Comparison of ENCODE assay signal across 13 mouse cellular contexts in the genomic region with DNA sequence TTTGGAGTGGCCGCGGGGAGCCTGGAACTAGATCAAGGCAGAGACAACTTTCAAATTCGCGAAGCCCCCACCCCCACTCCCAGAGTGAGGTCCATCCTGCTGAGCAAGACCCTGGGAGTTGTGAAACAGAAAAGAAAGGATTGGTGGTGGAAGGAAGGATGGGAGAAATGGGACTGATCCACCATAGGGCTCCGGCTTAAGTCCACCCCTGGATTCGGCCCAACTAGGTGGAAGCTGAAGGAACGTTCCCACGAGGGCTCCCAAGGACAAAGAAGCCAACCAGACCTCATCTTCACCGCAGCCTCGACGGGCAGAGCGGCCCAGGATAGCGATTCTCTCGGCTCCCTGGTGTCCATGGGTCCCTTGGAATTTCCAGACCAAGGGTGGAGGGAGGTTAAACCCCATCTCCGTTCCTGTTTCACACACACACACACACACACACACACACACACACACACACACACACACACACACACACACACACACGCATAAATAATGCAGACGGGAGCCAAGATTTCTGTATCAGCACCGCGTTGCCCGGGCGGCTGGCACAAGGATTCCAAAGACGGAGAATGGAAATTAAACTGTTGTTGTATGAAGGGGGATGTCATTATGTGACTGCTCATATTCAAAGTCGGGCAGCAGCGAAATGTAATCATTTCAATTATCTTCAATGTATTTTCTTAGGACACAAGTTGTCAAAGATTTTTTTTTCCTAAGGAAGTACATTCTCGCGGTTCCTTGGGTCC. TPM values are rescaled to one million over a fixed set of nuclear protein-coding genes. Genes with fewer than 3 reads are reported as not detected.
A peak's percentile ranks its signal among the peaks of the same experiment; 100 is the strongest.
DNase-seq lines count a peak whose midpoint lies in the region; ATAC-seq lines count a peak whose summit lies in the region.
"Had no signal": no experiment of that assay in that cellular context is flagged by ENCODE, and none has a peak within 500 bp of the region (broad histone marks: within the 10 kb centered on the region; RNA-seq: fewer than 3 reads in every experiment).

No protein-coding gene starts in this region.

- DNase-seq in heart, adult 11 months, result peak; percentile 61
- no peak for DNase-seq in heart, postnatal 10 days
- DNase-seq in embryo, embryonic 10 days (ENCODE audit: low spot score), result peak; percentile 47
- DNase-seq in forelimb bud, embryonic 11.5 days (ENCODE audit: low read depth, low spot score), result peak; percentile 14
- no peak for DNase-seq in lung, postnatal 36 days
- DNase-seq: B cell, adult 2 months; gastrocnemius, postnatal 25 days; kidney, postnatal 10 days had no signal

- WGBS in midbrain, embryonic 13.5 days, result under 1% methylated on average over 26 of the region's 26 CpGs
- WGBS in intestine, embryonic 15.5 days, result 3% methylated on average over 25 of the region's 26 CpGs

- intact Hi-C loops in heart, postnatal 10 days (cut with DNase I), result no loop called here

- ATAC-seq in midbrain, embryonic 13.5 days, result peak; percentile 21; the same call in 1 of the 2 replicates
- no peak for ATAC-seq in intestine, embryonic 15.5 days
- no peak for ATAC-seq in CD4-positive, CD25-positive, alpha-beta regulatory T cell, adult 4 months

- H3K27ac ChIP-seq in midbrain, embryonic 13.5 days, result no peak overlapping the region
- no peak overlapping the region for H3K27ac ChIP-seq in intestine, embryonic 15.5 days
- H3K27ac ChIP-seq: liver, embryonic 15.5 days; stomach, embryonic 15.5 days had no signal

- H3K36me3 ChIP-seq in midbrain, embryonic 13.5 days, result no peaks in the 10 kb centered on the region
- no peaks in the 10 kb centered on the region for H3K36me3 ChIP-seq in intestine, embryonic 15.5 days
- H3K36me3 ChIP-seq: liver, embryonic 15.5 days; stomach, embryonic 15.5 days had no signal

- peak overlapping the region; percentile 30 for H3K4me2 ChIP-seq in midbrain, embryonic 13.5 days (replicated peaks)
- H3K4me2 ChIP-seq in intestine, embryonic 15.5 days (replicated peaks), result no peak overlapping the region
- H3K4me2 ChIP-seq: liver, embryonic 15.5 days had no signal

- peaks cover 16% of the 10 kb centered on the region for H3K4me1 ChIP-seq in midbrain, embryonic 13.5 days (replicated peaks)
- H3K4me1 ChIP-seq in intestine, embryonic 15.5 days (replicated peaks), result peaks cover 7% of the 10 kb centered on the region; the same call in 1 of the 2 replicates
- H3K4me1 ChIP-seq: liver, embryonic 15.5 days had no signal

- H3K9ac ChIP-seq in midbrain, embryonic 13.5 days (replicated peaks), result no peak overlapping the region
- no peak overlapping the region for H3K9ac ChIP-seq in intestine, embryonic 15.5 days
- H3K9ac ChIP-seq: liver, embryonic 15.5 days; stomach, embryonic 15.5 days had no signal

- H3K4me3 ChIP-seq in midbrain, embryonic 13.5 days (replicated peaks), result peak overlapping the region; percentile 17; the same call in 1 of the 2 replicates
- no peak overlapping the region for H3K4me3 ChIP-seq in intestine, embryonic 15.5 days (replicated peaks)
- H3K4me3 ChIP-seq: liver, embryonic 15.5 days; stomach, embryonic 15.5 days had no signal

- H3K9me3 ChIP-seq in midbrain, embryonic 13.5 days, result no peaks in the 10 kb centered on the region
- no peaks in the 10 kb centered on the region for H3K9me3 ChIP-seq in intestine, embryonic 15.5 days
- H3K9me3 ChIP-seq: liver, embryonic 15.5 days; stomach, embryonic 15.5 days had no signal

- peaks cover 98% of the 10 kb centered on the region for H3K27me3 ChIP-seq in midbrain, embryonic 13.5 days
- peaks cover 92% of the 10 kb centered on the region for H3K27me3 ChIP-seq in intestine, embryonic 15.5 days (replicated peaks)

RNA-seq across cellular contexts. Expression of gene Pax6, which starts 7.7 kb away (rescaled TPM):
- total RNA-seq in heart, postnatal 10 days (2021), result not detected
- 39.9 and 40.9 TPM in 2 replicates for polyA plus RNA-seq in midbrain, embryonic 13.5 days (2015; fragmentation: Nextera tagmentation; extraction: Ambion mirVana)
- polyA plus RNA-seq in intestine, embryonic 15.5 days (2015; fragmentation: Nextera tagmentation; extraction: Ambion mirVana), result 2.3 and 2.8 TPM in 2 replicates
- 1 to 10 TPM in 1 of 2 experiments, not detected in 1; 1.3 TPM for polyA plus RNA-seq in CD4-positive, CD25-positive, alpha-beta regulatory T cell, adult 4 months (2017; shearing (Covaris generic))
- total RNA-seq: gastrocnemius, postnatal 25 days had no signal
- polyA plus RNA-seq: liver, embryonic 15.5 days had no signal

Comparison
In these comparisons a context has a peak if more than half of its experiments do, and no peak if none do; other contexts are left out.
1. DNase-seq: peak in heart, adult 11 months (single experiment), embryo, embryonic 10 days (single experiment) and forelimb bud, embryonic 11.5 days (single experiment); none in heart, postnatal 10 days (0 of 2) and lung, postnatal 36 days (single experiment).
2. RNA of gene Pax6, which starts 7.7 kb away (polyA plus RNA-seq): 39.9 to 40.9 TPM in midbrain, embryonic 13.5 days; 2.3 to 2.8 TPM in intestine, embryonic 15.5 days and 1.3 TPM in CD4-positive, CD25-positive, alpha-beta regulatory T cell, adult 4 months; every median in the first group is over 10 times any median in the second.